Mouse (Mus musculus) liver, embryonic 14.5 days (tissue): ENCODE measurements around the gene Nenf.

Experiments used
- CTCF ChIP-seq: IDR thresholded peaks from 2 replicates; pipeline ENCODE4 v1.5.1; 2016; ENCODE audit warnings: antibody characterized with exemption, low read depth, control low read depth
- EP300 ChIP-seq: IDR thresholded peaks from 2 replicates; pipeline ENCODE4 v1.6.1; 2016; ENCODE audit warnings: antibody characterized with exemption, low read depth

- TF ChIP-seq CTCF (peak; percentile 98), EP300 (no peak)
Observed at GRCm38 (mm10) chr1:191312513-191312941, 5.5 kb downstream of the Nenf start.
